Mouse (Mus musculus) thymus, adult 2 months (tissue): ENCODE data around the gene Gm8050. TPM values are rescaled to one million over a fixed set of nuclear protein-coding genes. Genes with fewer than 3 reads are reported as not detected.
"Not testable (repeated sequence)": the region's sequence is repeated elsewhere in the genome, so short reads cannot be mapped to it uniquely, and the experiment has no call there.

Experiments used
- DNase-seq: peaks from one replicate; pipeline ENCODE4 v3.0.0; 2021
- H3K27ac ChIP-seq: fragments of 200-500 bp; 2 replicates; pipeline ENCODE4 v1.5.1; 2012; ENCODE audit warnings: low read length, control low read depth; ENCODE audit not compliant: control insufficient read depth, insufficient read depth
- H3K27me3 ChIP-seq: fragments of 200-500 bp; 2 replicates; pipeline ENCODE4 v1.6.1; 2012; ENCODE audit warnings: mild to moderate bottlenecking, low read length, moderate library complexity, mixed read lengths; ENCODE audit not compliant: control insufficient read depth, insufficient read depth
- H3K36me3 ChIP-seq: fragments of 200-500 bp; 2 replicates; pipeline ENCODE4 v1.6.1; 2012; ENCODE audit warnings: mild to moderate bottlenecking, low read length, moderate library complexity; ENCODE audit not compliant: control insufficient read depth, insufficient read depth
- H3K4me1 ChIP-seq: fragments of 200-500 bp; replicated peaks from 2 replicates; pipeline ENCODE4 v1.6.1; 2012; ENCODE audit warnings: low read length; ENCODE audit not compliant: control insufficient read depth, insufficient read depth
- H3K4me3 ChIP-seq: fragments of 200-500 bp; 2 replicates; pipeline ENCODE4 v1.5.1; 2012; ENCODE audit warnings: mild to moderate bottlenecking, low read length, control low read depth, moderate library complexity; ENCODE audit not compliant: control insufficient read depth, insufficient read depth
- WGBS: fragments of 180-500 bp; shearing (Covaris S2); methylation state at CpG from one replicate; pipeline ENCODE4 v1.1.7; 2018; 5-methylcytosine and 5-hydroxymethylcytosine counted together
- polyA plus RNA-seq: library from polyadenylated mRNA; depleted of rRNA; stranded (reverse); fragments of >200 nt; gene quantifications from 2 replicates; pipeline ENCODE4 v1.2.3, GENCODE M21; 2012; rRNA removed

Gm8050 gene
- polyA plus RNA-seq, result not detected in 2 replicates

DNA sequence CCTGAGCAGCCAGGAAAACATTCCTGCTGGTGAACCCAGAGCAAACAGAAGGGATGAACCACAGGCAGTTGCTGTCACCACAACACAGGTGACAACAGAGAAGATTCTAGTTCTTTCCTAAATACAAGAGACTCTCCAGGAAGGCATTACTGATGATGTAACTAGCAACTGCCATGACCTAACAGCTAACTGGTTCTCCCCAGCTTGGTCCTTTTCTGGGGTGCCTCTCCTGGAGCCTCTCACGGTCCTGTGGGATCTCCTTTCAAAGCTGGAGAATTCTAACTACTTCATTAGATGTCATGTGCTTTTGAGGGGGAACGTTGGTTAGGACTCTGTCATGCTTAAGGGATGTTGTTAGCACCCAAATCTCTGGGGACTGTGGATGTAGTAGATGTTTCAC, at the start of gene Gm8050:
Gene Gm8050, minus strand, starts transcription at position 101 of the 400 bp plus-strand sequence.
- not testable (repeated sequence) for H3K27ac ChIP-seq, H3K4me3 ChIP-seq, H3K27me3 ChIP-seq, H3K36me3 ChIP-seq, DNase-seq, H3K4me1 ChIP-seq
- 67% methylated on average over 1 of the region's 2 CpGs for WGBS

DNA sequence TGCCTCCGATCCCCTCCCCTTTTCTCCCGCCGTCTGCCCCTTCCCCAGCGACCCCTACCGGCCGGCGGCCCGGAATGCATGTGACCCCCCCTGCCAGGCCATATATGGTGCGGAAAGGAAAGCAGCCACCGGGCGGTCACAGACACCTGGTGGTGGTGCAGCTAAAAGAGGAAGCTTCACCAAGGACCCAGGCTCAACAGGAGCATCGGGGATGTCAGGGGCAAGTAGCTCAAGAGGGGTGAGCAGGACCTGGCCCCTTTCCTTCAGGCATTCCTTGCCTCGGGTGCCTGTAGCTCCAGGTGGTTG, 37.1 kb upstream of the Gm8050 start:
- peak; percentile 17 for DNase-seq
- not testable (repeated sequence) for H3K27me3 ChIP-seq, H3K36me3 ChIP-seq, H3K27ac ChIP-seq, H3K4me1 ChIP-seq
- WGBS, result 0% methylated on average over 4 of the region's 13 CpGs
- peak overlapping the region; percentile 25 for H3K4me3 ChIP-seq

DNA sequence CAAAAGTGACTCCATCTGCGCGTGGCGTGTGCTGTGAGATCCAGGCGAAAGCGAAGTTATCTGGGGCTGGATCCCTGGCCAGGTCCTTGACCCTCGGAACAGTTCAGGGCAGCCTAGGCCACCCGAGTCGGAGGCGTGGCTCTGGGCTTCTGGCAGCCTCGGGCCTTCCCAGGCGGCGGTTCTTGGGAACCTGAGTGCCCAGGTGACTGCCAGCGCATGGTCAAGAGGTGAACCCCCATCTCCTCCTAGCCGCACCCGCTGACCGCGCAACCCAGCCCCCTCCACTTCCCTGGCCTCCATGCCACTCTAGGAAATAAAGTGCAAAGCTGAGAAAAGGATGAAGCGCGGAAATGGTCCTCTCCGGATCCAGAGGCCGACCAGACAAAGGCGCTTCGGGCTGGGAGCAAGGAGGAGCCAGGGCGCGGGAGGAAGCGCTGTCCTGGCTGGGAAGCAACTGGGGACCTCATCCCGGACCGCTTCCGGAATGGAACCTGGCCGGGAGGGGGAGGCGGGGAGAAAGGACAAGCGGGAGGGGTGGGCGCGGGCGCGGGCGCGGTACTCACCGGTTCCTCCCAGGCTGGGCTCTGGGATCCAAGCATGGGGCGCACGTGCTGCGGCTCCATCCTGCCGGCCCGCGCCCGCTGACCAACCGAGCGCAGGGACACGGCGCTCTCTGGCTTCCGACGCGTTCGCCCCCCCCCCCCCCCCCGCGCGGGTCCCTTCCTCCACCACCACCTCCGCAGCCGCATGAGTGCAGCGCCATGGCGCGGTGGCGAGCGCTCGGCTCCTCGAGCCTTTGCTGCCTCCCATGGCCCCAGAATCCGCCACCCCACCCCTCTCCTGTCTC, 36.6 kb upstream of the Gm8050 start:
- WGBS, result under 1% methylated on average over 50 of the region's 67 CpGs
- H3K27ac ChIP-seq, H3K36me3 ChIP-seq, H3K4me1 ChIP-seq, H3K27me3 ChIP-seq: not testable (repeated sequence)
- DNase-seq, result peak; percentile 8
- H3K4me3 ChIP-seq, result peak overlapping the region; percentile 50

DNA sequence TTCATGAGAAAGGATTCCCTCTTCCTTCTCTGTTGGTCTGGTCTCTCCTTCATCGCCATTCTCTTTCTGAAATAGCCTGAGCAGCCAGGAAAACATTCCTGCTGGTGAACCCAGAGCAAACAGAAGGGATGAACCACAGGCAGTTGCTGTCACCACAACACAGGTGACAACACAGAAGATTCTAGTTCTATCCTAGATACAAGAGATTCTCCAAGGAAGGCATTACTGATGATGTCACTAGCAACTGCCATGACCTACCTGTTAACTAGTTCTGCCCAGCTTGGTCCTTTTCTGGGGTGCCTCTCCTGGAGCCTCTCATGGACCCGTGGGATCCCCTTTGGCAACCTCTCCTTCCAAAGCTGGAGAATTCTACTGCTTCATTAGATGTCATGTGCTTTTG, 22.2 kb upstream of the Gm8050 start, which contains the start of gene Gm3636:
Gene Gm3636, minus strand, starts transcription at position 101 of the 400 bp plus-strand sequence.
- not testable (repeated sequence) for H3K4me1 ChIP-seq, H3K4me3 ChIP-seq, H3K27me3 ChIP-seq, DNase-seq, H3K27ac ChIP-seq, H3K36me3 ChIP-seq
- whole genome bisulfite sequencing, result no CpG with 5 or more reads among the region's 2 CpGs

DNA sequence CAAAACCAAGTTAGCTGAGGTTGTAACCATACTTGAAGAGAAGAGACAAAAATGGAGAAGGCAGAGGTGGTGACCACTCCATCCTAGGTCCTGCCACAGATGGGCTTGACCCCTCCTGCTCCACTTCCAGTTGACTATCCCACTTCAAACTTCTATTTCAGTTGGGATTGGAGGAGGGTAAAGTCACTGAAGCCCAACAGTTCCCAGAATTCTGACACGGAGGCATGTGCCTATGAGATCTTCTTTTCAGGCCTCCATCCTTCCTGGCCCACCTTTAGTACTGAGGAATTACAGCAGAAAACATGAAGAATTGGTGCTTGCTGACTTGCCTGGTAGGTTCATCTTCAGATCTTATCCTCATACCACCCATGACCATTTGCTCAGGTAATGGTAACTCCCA, 36.0 kb downstream of the Gm8050 start, which contains the start of gene Gm10251:
Gene Gm10251, minus strand, starts transcription at position 101 of the 400 bp plus-strand sequence.
- not testable (repeated sequence) for H3K4me1 ChIP-seq, H3K36me3 ChIP-seq, H3K27me3 ChIP-seq, H3K27ac ChIP-seq, H3K4me3 ChIP-seq, DNase-seq
- no CpG with 5 or more reads among the region's 1 CpGs for WGBS

Other genes with a start within 250 kb of the Gm8050 start
- not detected in 2 replicates for gene Gm8356, start 183.0 kb downstream of the Gm8050 start, polyA plus RNA-seq
- gene Gm3629, start 129.6 kb downstream of the Gm8050 start, polyA plus RNA-seq, result 0.11 TPM in 1 of 2 replicates, not detected in the other
- gene Gm3460, start 97.8 kb downstream of the Gm8050 start, polyA plus RNA-seq, result not detected in 2 replicates
- gene Gm10251, start 36.1 kb downstream of the Gm8050 start, polyA plus RNA-seq, result not detected in 2 replicates
- 0.62 and 0.89 TPM in 2 replicates for gene Gm3636, start 22.1 kb upstream of the Gm8050 start, polyA plus RNA-seq
- gene Gm8362, start 54.2 kb upstream of the Gm8050 start, polyA plus RNA-seq, result not detected in 2 replicates
- gene Gm3642, start 120.1 kb upstream of the Gm8050 start, polyA plus RNA-seq, result not detected in 2 replicates
- not detected in 2 replicates for gene Gm3667, start 169.7 kb upstream of the Gm8050 start, polyA plus RNA-seq